Mouse (Mus musculus): Measurements from ENCODE around the gene Slc39a9.
A peak's percentile ranks its signal among the peaks of the same experiment; 100 is the strongest.

DNA sequence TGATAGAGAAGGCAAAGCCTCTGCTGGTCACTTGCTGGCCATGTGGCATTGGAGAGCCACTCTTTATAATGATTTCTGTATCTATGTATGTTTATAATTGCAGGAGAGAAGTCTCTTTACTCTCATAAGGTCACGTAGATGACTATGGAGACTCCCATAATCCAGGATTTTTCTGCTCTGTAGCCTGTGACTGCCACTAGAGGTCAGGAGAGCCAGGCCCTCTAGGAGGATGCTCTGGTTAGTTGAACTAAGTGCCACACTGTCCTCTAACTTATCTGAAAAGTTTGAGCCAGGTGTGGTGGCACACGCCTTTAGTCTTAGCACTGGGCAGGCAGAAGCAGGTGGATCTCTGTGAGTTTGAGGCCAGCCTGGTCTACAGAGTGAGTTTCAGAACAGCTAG lies 85.1 kb downstream of the Slc39a9 start:
- TF ChIP-seq CTCF (IDR thresholded peaks at IDR 0.05) (peak; percentile 61), EP300 (IDR thresholded peaks at IDR 0.05) (no peak)
